Mouse (Mus musculus): ENCODE measurements around the gene Elmo3.
"Not testable (repeated sequence)": the region's sequence is repeated elsewhere in the genome, so short reads cannot be mapped to it uniquely, and the experiment has no call there.

The Elmo3 gene

DNA sequence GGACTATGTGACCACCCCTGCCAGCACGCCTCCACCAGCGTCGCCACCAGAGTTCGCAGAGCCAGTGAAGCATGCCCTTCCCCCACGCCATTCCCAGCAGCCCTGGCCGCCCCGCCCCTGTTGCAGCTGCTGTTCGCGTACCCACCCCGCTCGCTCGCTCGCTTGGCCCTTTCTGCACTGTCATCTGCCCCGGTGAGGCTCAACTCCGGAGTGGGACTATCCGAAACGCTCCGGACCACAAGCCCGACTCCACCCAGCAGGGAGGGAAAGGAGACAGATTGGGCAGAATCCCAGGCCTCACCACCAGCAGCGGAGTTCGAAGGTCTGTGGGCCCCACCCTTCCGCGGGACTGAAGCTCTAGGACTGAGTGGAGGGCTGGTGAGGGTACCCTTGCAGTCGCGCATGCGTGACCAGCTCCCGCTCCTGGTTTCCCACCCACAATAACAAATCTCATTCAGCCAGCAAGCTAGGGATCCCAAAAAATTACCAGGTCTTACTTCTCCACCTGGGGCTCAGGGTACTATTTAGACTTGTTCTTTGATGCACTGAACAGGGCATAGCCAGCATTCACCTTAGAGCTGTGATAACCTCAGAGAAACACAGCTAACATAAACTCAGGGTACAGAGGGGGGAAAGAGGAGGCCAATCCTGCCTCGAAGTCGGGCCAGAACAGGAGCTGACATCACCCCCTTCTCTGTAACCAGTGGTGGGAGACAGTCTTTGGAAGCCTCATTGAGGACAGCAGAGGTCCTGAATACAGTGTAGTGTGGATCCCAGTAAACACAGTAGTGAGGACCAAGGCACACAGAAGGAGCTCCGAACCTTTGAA lies 28.9 kb upstream of the Elmo3 start:
- DNase-seq (ENCODE audit: low read depth, low spot score), result no peak

DNA sequence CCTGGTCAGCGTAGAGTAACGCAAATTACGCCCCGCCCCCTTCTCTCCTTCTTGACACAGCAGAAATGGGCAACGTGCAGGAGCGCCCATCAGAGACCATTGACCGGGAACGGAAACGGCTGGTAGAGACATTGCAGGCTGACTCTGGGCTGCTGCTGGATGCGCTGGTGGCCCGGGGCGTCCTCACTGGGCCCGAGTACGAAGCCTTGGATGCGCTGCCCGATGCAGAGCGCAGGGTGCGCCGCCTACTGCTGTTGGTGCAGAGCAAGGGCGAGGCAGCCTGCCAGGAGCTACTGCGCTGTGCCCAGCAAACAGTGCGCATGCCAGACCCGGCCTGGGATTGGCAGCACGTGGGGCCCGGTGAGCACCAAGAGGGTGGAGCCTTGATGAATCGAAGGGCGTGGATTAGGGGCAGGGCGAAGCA lies 26.5 kb upstream of the Elmo3 start:
- DNase-seq (ENCODE audit: low read depth, low spot score), result no peak

DNA sequence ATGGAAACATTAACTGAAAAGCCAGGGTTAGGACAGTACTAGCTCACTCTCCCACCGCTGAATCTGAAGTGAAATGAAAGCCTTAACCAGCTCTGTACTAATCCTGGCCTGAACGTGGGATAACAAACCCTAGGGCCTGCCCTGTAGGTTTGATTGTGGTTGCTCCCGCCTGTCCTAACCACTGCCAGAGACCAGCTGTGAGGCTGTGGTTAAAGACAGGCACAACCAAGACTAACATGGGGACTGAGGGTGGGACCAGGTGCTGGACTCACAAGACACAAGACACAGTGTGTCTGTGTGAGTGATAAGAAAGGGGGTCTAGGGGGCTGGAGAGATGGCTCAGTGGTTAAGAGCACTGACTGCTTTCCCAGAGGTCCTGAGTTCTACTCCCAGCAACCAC lies 24.8 kb upstream of the Elmo3 start:
- DNase-seq (ENCODE audit: low read depth, low spot score), result no peak

DNA sequence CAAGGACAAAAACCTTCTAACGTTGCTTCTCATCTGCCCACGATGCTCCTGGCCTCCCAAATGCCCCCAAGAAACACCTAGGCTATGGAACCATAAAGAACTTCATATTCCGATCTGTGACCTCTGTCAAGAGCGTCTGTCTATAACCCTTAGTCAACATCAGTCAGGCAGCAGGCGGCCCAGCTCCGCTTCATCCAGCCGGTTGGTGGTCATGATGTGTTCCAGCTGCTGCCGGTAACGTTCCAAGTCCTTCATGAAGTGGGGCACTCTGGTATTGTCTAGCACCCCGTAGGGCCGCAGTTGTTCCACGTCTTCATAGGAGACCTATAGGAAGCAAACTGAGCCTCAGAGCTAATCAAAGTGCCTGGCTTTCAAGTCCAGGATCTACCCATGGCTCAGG lies 23.6 kb upstream of the Elmo3 start:
- no peak for DNase-seq (ENCODE audit: low read depth, low spot score)

DNA sequence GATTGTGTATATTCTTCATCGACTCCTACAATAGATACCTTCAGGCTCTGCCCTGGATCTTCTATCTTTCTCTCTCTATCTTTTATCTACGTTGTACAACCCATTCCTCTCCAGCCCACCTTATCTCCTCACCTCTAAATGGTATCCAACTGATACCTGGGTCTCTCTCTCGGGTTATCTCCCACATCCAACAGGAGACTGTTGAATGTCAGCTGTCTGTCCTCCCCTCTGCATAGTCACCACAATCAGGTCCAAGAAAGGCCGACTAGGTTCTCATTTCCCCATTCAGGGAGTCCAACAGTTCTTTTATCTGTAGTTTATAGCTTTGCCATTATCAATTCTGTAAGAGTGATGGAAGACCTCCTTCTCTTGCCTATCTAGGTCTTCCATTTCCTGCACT lies 23.2 kb upstream of the Elmo3 start:
- DNase-seq (ENCODE audit: low read depth, low spot score), result no peak

DNA sequence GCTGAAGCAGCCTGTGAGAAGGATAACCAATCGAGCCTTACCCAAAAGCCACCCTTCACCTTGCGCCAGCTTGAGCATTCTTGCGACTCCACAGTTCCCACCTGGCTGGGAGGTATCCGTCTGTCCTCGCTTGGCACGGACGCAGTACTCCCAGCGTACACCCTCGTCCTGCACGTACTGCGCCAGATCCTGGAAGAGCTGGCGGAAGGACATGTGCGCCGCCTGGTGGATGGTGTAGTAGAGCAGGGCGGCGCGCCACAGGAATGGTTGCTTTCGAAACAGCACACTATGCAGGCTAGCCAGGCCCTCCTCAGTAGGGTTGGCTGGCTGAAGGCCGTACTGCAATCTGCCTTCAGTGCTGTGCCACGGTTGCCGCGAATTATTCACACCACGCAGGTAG lies 22.3 kb upstream of the Elmo3 start:
- DNase-seq (ENCODE audit: low read depth, low spot score), result no peak

DNA sequence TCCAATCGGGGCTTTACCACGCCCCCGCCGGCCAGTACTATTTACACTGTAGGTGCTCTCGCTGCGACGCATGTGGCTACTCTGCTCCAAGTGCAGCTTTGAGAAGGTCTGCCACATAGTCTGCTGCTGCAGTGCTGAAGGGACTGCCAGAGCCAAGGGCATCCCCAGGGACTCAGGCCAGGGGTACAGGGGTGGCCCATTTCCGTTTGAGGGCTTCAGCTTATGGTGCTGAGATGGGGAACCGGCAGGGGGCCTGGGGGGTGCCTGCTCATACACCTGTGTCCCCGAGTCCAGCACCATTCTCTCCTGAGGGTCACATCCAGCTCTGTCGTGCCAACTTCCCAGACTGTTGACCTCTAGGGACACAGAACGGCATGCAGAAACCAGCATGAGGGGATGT lies 19.9 kb upstream of the Elmo3 start:
- no peak for DNase-seq (ENCODE audit: low read depth, low spot score)

DNA sequence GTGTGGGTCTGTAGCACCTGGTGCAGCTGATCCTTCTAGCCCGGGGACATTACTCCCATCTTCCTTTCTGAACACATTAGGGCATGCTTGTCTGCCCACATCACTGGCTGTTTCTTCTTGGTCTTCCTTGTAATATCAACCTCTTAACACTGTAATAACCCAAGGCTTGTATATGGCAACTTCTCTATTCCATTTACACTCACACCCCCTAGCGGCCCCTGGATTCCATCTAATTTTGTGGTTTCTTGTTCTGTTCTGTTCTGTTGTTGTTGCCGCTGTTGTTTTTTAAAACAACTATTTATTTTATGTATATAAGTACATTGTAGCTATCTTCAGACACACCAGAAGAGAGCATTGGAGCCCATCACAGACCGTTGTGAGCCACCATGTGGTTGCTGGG lies 18.5 kb upstream of the Elmo3 start:
- no peak for DNase-seq (ENCODE audit: low read depth, low spot score)

DNA sequence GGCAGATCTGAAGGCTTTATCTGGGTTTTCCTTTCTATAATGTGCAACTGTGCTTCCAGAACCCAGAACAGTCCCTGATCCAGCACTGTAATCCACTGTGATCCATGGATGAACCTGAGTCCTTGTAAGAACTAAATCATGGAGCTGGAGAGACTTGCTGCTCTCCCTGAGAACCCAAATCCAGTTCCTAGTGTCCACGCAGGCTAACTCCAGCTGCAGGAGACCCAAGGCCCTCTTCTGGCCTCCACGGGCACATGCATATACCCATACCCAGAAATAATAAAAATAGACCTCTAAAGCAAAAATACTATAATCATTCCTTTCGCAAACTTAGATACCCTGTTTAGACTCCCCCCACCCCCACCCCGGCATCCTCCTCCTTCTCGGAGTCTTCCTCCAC lies 17.2 kb upstream of the Elmo3 start:
- DNase-seq (ENCODE audit: low read depth, low spot score), result no peak

DNA sequence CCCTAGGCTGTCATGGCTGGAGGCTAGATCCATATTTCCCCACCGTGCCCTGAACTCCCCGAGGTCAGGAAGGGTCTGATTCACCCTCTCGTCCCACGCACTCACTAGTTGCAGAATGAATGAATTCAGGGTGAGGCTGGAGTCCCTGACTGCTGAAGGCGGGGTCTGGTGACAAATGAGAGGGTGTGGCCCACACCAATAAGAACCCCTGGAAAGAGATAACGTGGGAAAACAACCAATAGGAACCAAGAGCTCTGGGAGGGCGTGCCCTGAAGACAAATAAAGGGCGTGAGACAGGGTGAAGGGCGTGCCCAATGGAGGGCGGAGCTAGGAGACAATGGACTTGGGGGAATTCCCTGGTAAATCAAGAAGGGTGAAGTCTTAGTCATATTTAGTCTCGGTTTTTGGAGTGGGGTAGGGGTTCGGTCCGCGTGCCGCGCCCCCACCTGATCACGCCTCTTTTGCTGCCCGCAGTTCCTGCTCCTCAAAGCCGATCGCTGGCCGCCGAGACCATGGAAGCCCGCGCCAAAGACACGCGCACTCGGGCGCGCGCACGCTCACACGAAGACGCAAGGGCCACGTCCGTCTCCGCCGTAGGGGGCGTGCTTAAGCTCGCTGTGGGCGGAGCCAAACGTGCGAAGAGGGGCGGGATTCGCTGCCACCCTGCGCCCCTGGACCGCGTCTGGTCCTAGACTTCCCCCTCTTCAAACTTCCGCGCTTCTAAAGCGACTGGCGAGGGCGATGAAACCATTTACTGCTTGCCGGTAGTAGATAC lies 16.3 kb upstream of the Elmo3 start:
- DNase-seq (ENCODE audit: low read depth, low spot score), result peak; percentile 98

DNA sequence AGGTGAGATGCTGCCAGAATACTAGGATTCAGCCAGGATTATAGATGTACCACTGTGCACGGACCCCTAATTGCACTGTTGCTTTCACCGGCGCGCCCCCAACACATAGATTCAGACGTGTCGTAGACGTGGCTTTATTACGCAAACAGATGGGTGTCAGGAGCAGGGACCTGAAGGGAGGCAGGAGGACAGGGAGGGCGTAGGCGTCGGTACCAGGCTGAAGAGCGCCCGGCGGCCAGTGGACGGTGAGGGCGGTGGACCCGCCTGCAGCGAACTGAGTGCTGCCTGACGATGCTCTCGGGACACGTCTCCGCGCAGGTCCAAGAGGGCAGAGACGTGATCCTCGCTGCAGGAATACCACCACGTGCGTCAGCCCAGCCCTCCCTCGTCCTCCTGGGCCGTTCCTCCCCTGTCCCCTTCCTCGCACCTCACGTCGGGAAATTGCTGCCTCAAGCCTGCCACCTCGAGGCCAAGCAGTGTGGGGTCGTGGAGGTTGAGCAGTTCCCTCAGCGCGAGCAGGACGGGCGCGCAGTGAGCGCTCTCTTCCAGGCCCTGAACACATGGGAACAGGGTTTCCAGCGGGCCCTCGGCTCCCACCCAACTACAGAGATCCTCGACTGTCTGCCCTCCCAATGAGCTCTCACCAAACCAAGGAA lies 15.5 kb upstream of the Elmo3 start, which contains the start of gene 4931428F04Rik:
Gene 4931428F04Rik, minus strand, starts transcription at position 60 of the 656 bp plus-strand sequence.
- no peak for DNase-seq (ENCODE audit: low read depth, low spot score)

DNA sequence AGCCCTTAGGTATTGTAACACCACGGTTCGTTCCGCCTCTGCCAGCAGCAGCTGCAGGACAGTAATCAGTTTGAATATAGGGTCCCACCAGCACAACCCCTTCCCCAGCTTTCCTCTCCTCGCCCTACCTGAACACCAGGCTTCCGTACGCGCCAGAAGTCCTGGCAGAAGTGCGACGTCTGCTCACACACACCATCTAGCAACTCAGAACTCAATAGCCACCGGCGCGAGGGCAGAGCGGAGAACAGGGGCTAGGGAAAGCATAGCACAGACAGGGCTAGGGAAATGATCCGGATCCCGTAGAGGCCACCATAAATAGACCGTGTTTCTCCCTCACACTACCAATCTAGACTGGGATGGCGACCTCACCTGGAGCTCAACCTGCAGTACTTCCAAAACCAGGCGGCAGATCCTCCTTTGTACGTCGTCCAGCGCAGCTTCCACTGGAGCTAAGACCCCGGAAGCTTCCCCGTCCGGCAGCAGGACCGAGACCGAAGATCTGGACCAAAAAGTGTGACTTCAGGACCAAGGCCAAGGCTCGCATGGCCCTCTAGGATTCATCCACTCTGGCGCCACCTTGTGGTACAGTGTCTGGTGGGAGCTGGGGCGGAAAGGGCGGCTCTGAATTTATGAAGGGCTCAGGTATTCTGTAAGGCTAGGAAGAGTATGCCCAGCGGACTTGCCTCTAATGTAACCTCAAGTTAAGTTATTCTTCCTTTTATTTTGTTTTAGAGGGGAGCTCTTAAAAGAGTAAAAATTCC lies 14.7 kb upstream of the Elmo3 start:
- DNase-seq (ENCODE audit: low read depth, low spot score), result peak; percentile 87

DNA sequence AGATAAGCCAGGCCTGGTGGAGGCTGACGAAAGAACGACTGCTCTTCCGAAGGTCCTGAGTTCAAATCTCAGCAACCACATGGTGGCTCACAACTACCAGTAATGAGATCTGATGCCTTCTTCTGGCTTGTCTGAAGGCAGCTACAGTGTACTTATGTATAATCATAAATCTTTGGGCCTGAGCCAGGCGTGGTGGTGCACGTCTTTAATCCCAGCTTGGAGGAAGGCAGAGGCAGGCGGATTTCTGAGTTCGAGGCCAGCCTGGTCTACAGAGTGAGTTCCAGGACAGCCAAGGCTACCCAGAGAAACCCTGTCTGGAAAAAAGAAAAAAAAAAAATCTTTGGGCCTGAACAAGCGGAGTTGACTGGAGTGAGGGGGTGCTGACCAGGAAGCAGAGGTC lies 14.0 kb upstream of the Elmo3 start:
- DNase-seq (ENCODE audit: low read depth, low spot score), result not testable (repeated sequence)

DNA sequence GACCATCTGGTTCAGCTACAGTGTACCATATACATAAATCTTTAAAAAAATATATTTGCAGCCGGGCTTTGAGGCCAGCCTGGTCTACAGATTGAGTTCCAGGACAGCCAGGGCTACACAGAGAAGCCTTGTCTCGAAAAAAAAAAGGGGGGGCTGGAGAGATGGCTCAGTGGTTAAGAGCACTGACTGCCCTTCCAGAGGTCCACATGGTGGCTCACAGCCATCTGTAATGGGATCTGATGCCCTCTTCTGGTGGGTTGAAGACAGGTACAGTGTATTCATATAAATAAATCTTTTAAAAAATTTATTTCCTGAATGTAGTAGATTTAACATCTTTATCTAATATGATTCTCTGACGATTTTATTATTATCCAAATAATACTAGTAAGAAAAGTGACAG lies 13.6 kb upstream of the Elmo3 start:
- DNase-seq (ENCODE audit: low read depth, low spot score), result not testable (repeated sequence)

DNA sequence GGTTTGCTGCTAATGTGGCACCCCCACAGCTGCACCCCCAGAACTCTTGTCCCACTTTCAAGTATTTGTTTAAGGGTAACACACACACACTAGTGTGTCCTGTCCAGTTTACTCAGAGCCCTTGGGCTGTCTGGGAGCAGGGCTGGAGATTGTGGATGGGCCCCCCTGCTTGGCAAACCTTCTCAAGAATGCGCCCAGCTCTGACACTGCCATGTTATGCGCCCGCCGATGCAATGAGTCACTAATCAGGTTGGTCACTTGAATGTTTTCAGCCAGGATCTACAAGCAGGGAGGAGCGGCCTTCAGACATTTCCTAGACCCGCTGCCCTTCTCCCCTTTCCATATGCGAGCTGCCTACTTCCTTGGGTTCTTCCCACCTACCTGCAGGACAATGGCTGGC lies 12.9 kb upstream of the Elmo3 start:
- DNase-seq (ENCODE audit: low read depth, low spot score), result no peak

DNA sequence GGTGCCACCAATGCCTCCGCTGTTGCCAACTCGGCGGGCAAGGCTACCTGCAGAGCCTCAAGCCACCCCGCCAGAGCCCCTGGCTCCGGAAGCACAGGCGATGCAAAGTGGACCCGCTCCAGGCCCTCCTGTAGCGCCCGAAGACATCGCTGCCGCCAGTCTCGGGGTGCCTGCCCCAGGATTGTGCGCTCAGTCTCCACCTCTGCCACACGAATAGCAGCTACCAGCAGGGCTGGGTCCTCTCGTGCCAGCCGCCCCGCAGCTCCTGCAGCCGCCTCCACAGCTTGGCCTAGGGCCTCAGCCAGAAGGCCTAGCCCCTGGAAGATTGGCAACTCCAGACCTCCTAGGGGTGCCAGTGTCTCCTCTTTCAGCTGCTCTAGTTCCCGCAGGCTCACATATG lies 12.0 kb upstream of the Elmo3 start:
- no peak for DNase-seq (ENCODE audit: low read depth, low spot score)

DNA sequence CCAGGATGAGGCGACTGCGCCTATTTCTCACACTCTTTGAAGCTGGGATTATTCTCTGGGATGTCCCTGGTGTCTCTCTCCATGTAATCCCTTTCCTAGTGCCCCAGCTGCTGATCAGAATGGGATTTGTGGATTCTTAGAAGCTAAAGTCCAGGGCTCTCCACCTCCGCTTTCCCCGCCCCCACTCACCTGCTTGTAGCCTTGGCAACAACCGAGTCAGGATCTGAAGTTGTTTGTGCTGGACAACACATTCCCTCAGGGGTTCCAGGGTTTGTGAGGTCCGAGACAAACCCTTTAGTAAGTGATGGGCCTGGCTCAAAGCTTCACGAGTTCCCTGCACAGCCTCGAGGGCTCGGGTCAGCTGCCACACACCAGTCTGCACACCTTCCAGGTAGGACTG lies 10.6 kb upstream of the Elmo3 start:
- DNase-seq (ENCODE audit: low read depth, low spot score), result no peak

DNA sequence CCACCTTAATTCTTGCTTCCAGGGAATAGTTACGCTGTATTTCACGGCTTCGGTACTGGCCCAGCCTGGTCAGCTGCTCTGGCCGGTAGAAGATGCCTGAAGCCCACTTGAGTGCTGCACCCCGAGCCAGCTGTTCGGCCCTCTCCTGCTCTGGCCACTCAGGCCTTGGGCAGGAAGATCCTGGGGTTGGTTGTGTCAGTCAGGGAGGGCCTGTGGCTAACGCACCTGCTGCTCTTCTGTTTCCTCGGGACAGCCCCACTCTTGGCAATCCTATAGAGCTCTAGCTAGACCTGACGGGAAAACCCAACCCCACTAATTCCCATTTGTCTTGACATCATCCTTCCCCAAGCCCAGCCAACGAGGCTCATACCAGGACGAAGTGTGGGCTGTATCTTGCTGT lies 10.1 kb upstream of the Elmo3 start:
- DNase-seq (ENCODE audit: low read depth, low spot score), result no peak

DNA sequence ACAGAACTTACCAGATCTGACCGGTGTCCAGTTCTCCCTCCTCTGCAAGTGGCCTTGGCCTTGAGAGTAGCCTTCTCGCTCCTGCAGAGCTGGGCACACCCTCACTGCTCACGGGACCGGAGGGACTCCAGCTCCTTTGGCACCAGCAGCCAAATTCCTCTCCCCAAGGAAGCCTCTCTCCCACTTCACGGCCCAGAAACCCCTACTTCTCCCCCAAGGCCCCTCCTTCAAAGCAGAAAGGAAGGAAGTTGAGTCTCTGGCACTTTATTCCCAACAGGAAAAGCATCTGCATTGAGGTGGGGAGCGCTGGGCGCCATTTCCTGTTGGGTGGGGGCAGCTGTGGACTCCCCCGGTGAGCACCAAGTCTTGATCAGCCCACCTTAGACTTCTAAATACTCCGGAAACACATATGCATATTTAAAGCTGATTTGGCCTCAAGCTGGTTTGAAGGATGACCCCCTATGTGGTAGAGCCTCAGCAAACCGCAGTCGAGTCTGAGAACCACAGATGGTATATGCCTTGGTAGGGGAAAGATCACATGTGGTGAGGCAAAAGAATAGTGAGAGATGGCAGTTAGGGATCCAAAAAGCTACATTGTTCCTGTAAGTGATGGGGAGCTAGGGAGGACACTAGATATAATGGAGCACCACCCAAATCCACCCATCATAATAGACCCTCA lies 9.4 kb upstream of the Elmo3 start, which contains the start of gene Exoc3l:
Gene Exoc3l, minus strand, starts transcription at position 207 of the 679 bp plus-strand sequence.
- DNase-seq (ENCODE audit: low read depth, low spot score), result no peak

DNA sequence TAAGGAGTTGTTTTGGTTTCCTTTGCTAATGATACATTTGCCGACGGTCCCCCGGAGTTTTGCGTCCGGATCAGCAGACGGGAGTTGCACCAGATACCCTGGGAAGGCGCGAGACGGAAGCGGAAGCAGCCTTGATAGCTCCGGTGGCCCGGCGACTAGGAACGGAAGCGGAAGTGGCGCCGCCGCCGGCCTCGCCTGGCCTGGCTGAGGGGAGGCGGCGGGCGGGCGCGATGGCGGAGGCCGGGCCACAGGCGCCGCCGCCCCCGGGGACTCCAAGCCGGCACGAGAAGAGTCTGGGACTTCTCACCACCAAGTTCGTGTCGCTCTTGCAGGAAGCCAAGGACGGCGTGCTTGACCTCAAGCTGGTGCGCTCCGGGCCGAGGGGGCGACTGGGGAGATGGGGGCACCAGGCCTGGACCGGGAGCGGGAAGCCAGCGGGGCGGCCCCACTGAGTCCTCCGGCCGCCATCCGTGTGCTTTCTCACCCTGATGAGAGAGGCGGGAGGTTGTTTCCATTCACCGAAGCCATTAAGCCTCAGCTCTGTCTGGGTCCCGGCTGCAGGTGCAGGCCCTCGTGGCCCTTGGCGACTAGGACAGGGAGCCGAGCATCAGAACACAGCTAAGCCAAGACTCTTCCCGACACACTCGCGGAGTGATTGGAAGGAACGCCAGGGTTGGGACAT lies 7.7 kb upstream of the Elmo3 start, which contains the start of gene E2f4:
Gene E2f4, plus strand, starts transcription at position 153 of the 682 bp plus-strand sequence.
- peak; percentile 81 for DNase-seq (ENCODE audit: low read depth, low spot score)

Data from WW6 (cell line).